Mouse (Mus musculus): Measurements from ENCODE around the gene Rptor. TPM values are rescaled to one million over a fixed set of nuclear protein-coding genes. Genes with fewer than 3 reads are reported as not detected.

Gene Rptor
- polyA plus RNA-seq, 1 experiment from 2014 or later = 19.2 TPM

- no peak overlapping the region for H3K4me2 ChIP-seq (ENCODE audit: low read depth, low read length, severe bottlenecking)
- no peak overlapping the region for H3K27ac ChIP-seq (ENCODE audit: low read depth, low read length)
- no peak overlapping the region for H3K9ac ChIP-seq (ENCODE audit: low read length)
- no peak overlapping the region for H3K4me3 ChIP-seq (ENCODE audit: low read depth, low read length)
- H3K4me1 ChIP-seq (replicated peaks; ENCODE audit: control insufficient read depth, insufficient read depth, low read length) = peaks cover 2% of the 10 kb centered on the region
- peak; percentile 87 for DNase-seq (ENCODE audit: low spot score)
- WGBS = 62% methylated on average over 8 of the region's 8 CpGs
- ATAC-seq (replicated peaks; ENCODE audit: low FRiP score) = peak; percentile 51; the same call in 1 of the 2 replicates
- peaks cover 5% of the 10 kb centered on the region; the same call in 1 of the 2 replicates for H3K36me3 ChIP-seq (ENCODE audit: control insufficient read depth, insufficient read depth, low read length)
- H3K9me3 ChIP-seq (ENCODE audit: control insufficient read depth, low read length) = no peaks in the 10 kb centered on the region
- no peaks in the 10 kb centered on the region for H3K27me3 ChIP-seq (ENCODE audit: control insufficient read depth, insufficient read depth, low read length)
These were observed 317.2 kb downstream of the Rptor start for GRCm38 (mm10) chr11:119919897-119920296.

- no peak for DNase-seq (ENCODE audit: low spot score)
- H3K27me3 ChIP-seq (ENCODE audit: control insufficient read depth, insufficient read depth, low read length) = no peaks in the 10 kb centered on the region
- no peak for ATAC-seq (replicated peaks; ENCODE audit: low FRiP score)
- no peak overlapping the region for H3K9ac ChIP-seq (ENCODE audit: low read length)
- 95% methylated on average over 5 of the region's 5 CpGs for WGBS
- no peak overlapping the region for H3K4me3 ChIP-seq (ENCODE audit: low read depth, low read length)
- no peak overlapping the region for H3K27ac ChIP-seq (ENCODE audit: low read depth, low read length)
- no peaks in the 10 kb centered on the region for H3K9me3 ChIP-seq (ENCODE audit: control insufficient read depth, low read length)
- peaks cover 5% of the 10 kb centered on the region; the same call in 1 of the 2 replicates for H3K36me3 ChIP-seq (ENCODE audit: control insufficient read depth, insufficient read depth, low read length)
- H3K4me2 ChIP-seq (ENCODE audit: low read depth, low read length, severe bottlenecking) = no peak overlapping the region
- no peaks in the 10 kb centered on the region for H3K4me1 ChIP-seq (replicated peaks; ENCODE audit: control insufficient read depth, insufficient read depth, low read length)
These were observed 318.0 kb downstream of the Rptor start for GRCm38 (mm10) chr11:119920668-119921067.

- H3K27me3 ChIP-seq (ENCODE audit: control insufficient read depth, insufficient read depth, low read length) = no peaks in the 10 kb centered on the region
- 78% methylated on average over 5 of the region's 5 CpGs for WGBS
These were observed 322.5 kb downstream of the Rptor start for GRCm38 (mm10) chr11:119925176-119925575.

GRCm38 (mm10) chr11:119926762-119927161 is 324.1 kb downstream of the Rptor start:
- ATAC-seq (replicated peaks; ENCODE audit: low FRiP score) (no peak), DNase-seq (ENCODE audit: low spot score) (no peak)
- Histone ChIP-seq H3K4me3 (ENCODE audit: low read depth, low read length) (no peak overlapping the region), H3K9me3 (ENCODE audit: control insufficient read depth, low read length) (peaks cover 3% of the 10 kb centered on the region; the same call in 1 of the 2 replicates), H3K4me1 (replicated peaks; ENCODE audit: control insufficient read depth, insufficient read depth, low read length) (no peaks in the 10 kb centered on the region), H3K27ac (ENCODE audit: low read depth, low read length) (no peak overlapping the region), H3K4me2 (ENCODE audit: low read depth, low read length, severe bottlenecking) (no peak overlapping the region), H3K27me3 (ENCODE audit: control insufficient read depth, insufficient read depth, low read length) (no peaks in the 10 kb centered on the region), H3K36me3 (ENCODE audit: control insufficient read depth, insufficient read depth, low read length) (no peaks in the 10 kb centered on the region), H3K9ac (ENCODE audit: low read length) (no peak overlapping the region)
- WGBS = 91% methylated on average over 5 of the region's 5 CpGs

More at GRCm38 (mm10) chr11:119925176-119925575, 322.5 kb downstream of the Rptor start:
- no peaks in the 10 kb centered on the region for H3K9me3 ChIP-seq (ENCODE audit: control insufficient read depth, low read length)
- no peaks in the 10 kb centered on the region for H3K4me1 ChIP-seq (replicated peaks; ENCODE audit: control insufficient read depth, insufficient read depth, low read length)
- no peak for DNase-seq (ENCODE audit: low spot score)
- H3K27ac ChIP-seq (ENCODE audit: low read depth, low read length) = no peak overlapping the region
- no peaks in the 10 kb centered on the region for H3K36me3 ChIP-seq (ENCODE audit: control insufficient read depth, insufficient read depth, low read length)
- no peak overlapping the region for H3K4me2 ChIP-seq (ENCODE audit: low read depth, low read length, severe bottlenecking)
- H3K4me3 ChIP-seq (ENCODE audit: low read depth, low read length) = no peak overlapping the region
- H3K9ac ChIP-seq (ENCODE audit: low read length) = no peak overlapping the region
- no peak for ATAC-seq (replicated peaks; ENCODE audit: low FRiP score)

DNA sequence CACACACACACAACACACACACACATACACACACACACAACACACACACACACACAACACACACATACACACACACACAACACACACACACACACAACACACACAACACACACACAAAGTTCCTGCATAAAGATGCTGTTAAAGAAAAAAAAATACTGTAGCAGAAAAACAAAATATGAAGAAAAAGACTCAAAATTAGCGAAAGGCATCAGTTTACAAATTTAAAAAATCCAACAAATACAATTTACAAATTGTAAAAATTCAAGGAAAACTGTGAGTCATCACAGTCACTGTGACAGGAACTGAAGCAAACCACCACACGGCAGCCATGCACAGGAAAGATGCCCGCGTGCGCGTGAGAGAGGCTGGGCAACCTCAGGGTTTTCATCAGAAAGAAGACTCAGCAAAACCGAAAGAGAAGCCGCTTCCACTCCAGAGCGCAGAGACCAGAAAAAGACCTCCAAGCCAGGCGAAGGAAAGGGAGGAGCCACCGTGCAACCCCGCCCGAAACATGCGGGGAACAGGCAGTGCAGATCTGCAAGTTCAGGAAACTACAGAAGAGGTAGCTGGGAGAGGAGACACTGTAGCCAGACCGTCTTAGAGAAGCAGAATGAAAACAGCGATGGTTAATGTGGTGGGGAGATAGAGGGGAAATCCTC is 325.4 kb downstream of the Rptor start:
- H3K9ac ChIP-seq (ENCODE audit: low read length) = no peak overlapping the region
- peaks cover 3% of the 10 kb centered on the region; the same call in 1 of the 2 replicates for H3K9me3 ChIP-seq (ENCODE audit: control insufficient read depth, low read length)
- H3K36me3 ChIP-seq (ENCODE audit: control insufficient read depth, insufficient read depth, low read length) = no peaks in the 10 kb centered on the region
- no peaks in the 10 kb centered on the region for H3K27me3 ChIP-seq (ENCODE audit: control insufficient read depth, insufficient read depth, low read length)
- no peak overlapping the region for H3K4me2 ChIP-seq (ENCODE audit: low read depth, low read length, severe bottlenecking)
- H3K4me3 ChIP-seq (ENCODE audit: low read depth, low read length) = no peak overlapping the region
- 78% methylated on average over 16 of the region's 16 CpGs for whole genome bisulfite sequencing
- no peaks in the 10 kb centered on the region for H3K4me1 ChIP-seq (replicated peaks; ENCODE audit: control insufficient read depth, insufficient read depth, low read length)
- H3K27ac ChIP-seq (ENCODE audit: low read depth, low read length) = no peak overlapping the region
- DNase-seq (ENCODE audit: low spot score) (no peak), ATAC-seq (replicated peaks; ENCODE audit: low FRiP score) (no peak)

- Histone ChIP-seq H3K27me3 (ENCODE audit: control insufficient read depth, insufficient read depth, low read length) (no peaks in the 10 kb centered on the region), H3K36me3 (ENCODE audit: control insufficient read depth, insufficient read depth, low read length) (no peaks in the 10 kb centered on the region), H3K9ac (ENCODE audit: low read length) (no peak overlapping the region), H3K4me2 (ENCODE audit: low read depth, low read length, severe bottlenecking) (no peak overlapping the region), H3K4me1 (replicated peaks; ENCODE audit: control insufficient read depth, insufficient read depth, low read length) (no peaks in the 10 kb centered on the region), H3K27ac (ENCODE audit: low read depth, low read length) (no peak overlapping the region), H3K9me3 (ENCODE audit: control insufficient read depth, low read length) (peaks cover 3% of the 10 kb centered on the region; the same call in 1 of the 2 replicates), H3K4me3 (ENCODE audit: low read depth, low read length) (no peak overlapping the region)
- no peak for DNase-seq (ENCODE audit: low spot score)
- WGBS = 88% methylated on average over 6 of the region's 6 CpGs
- no peak for ATAC-seq (replicated peaks; ENCODE audit: low FRiP score)
These were observed 327.0 kb downstream of the Rptor start for GRCm38 (mm10) chr11:119929603-119930265.

DNA sequence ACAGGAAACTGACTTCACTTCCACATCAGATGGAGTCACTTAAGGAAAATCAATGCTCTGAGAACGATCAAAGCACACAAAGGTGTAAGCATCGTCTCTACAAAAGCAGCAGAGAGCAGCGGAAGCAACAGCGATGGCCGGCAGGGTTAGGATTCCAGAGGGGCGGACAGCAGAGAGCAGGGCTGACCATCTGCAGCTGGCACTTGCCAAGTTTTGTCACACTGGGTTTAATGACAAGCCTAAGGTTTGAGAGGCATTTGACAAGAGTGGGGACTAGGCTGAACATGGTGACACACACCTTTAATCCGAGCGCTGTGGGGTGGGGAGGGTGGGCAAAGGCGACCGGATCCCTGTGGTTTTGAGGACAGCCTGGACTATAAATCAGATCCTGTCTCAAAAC is 329.1 kb downstream of the Rptor start:
- H3K27me3 ChIP-seq (ENCODE audit: control insufficient read depth, insufficient read depth, low read length) = no peaks in the 10 kb centered on the region

DNA sequence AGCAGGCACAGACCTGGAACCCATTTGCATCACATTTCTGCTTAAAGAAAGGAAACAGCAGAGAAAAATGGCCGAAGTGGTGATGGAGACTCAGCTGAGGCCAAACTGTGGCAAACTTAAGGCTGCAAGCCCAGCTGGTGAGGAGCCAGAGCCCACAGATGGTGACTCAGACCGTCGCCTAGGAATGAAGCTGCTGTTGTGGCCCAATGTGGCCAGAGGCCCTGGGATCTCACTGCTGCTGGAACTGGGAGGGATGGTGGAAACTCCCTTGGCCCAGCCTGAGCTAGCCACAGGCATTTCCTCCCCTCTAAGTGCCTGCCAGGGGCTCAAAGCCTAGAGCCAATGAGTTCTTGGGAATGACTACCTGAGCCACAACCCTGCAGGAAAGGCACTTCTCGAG is 330.4 kb downstream of the Rptor start:
- no peak overlapping the region for H3K4me3 ChIP-seq (ENCODE audit: low read depth, low read length)
- no peaks in the 10 kb centered on the region for H3K36me3 ChIP-seq (ENCODE audit: control insufficient read depth, insufficient read depth, low read length)
- peaks cover 3% of the 10 kb centered on the region; the same call in 1 of the 2 replicates for H3K9me3 ChIP-seq (ENCODE audit: control insufficient read depth, low read length)
- no peak for ATAC-seq (replicated peaks; ENCODE audit: low FRiP score)
- H3K27me3 ChIP-seq (ENCODE audit: control insufficient read depth, insufficient read depth, low read length) = no peaks in the 10 kb centered on the region
- WGBS = 70% methylated on average over 4 of the region's 4 CpGs
- H3K4me2 ChIP-seq (ENCODE audit: low read depth, low read length, severe bottlenecking) = no peak overlapping the region
- no peak overlapping the region for H3K9ac ChIP-seq (ENCODE audit: low read length)
- H3K27ac ChIP-seq (ENCODE audit: low read depth, low read length) = no peak overlapping the region
- peaks cover 4% of the 10 kb centered on the region; the same call in 1 of the 2 replicates for H3K4me1 ChIP-seq (replicated peaks; ENCODE audit: control insufficient read depth, insufficient read depth, low read length)
- DNase-seq (ENCODE audit: low spot score) = no peak

More for the DNA sequence above, 329.1 kb downstream of the Rptor start:
- H3K27ac ChIP-seq (ENCODE audit: low read depth, low read length) = no peak overlapping the region
- H3K4me2 ChIP-seq (ENCODE audit: low read depth, low read length, severe bottlenecking) = no peak overlapping the region
- H3K9me3 ChIP-seq (ENCODE audit: control insufficient read depth, low read length) = peaks cover 3% of the 10 kb centered on the region; the same call in 1 of the 2 replicates
- WGBS = 84% methylated on average over 10 of the region's 10 CpGs
- no peak overlapping the region for H3K4me3 ChIP-seq (ENCODE audit: low read depth, low read length)
- H3K36me3 ChIP-seq (ENCODE audit: control insufficient read depth, insufficient read depth, low read length) = no peaks in the 10 kb centered on the region
- H3K4me1 ChIP-seq (replicated peaks; ENCODE audit: control insufficient read depth, insufficient read depth, low read length) = peaks cover 4% of the 10 kb centered on the region; the same call in 1 of the 2 replicates
- H3K9ac ChIP-seq (ENCODE audit: low read length) = no peak overlapping the region
- DNase-seq (ENCODE audit: low spot score) = no peak
- ATAC-seq (replicated peaks; ENCODE audit: low FRiP score) = no peak

Data from forebrain, embryonic 11.5 days (tissue).